Mouse (Mus musculus) skeletal muscle tissue, postnatal 0 days (tissue): ENCODE data around the gene Olfr1367. TPM values are rescaled to one million over a fixed set of nuclear protein-coding genes. Genes with fewer than 3 reads are reported as not detected.

Experiments used
- microRNA-seq, 2 experiments: library from miRNA; unstranded; fragments of <30 nt; microRNA quantifications; one replicate each; pipeline ENCODE4; 2016
- polyA plus RNA-seq: library from polyadenylated mRNA; unstranded; fragments of >200 nt; fragmentation: Nextera tagmentation; extraction: Ambion mirVana; gene quantifications from 2 replicates; pipeline ENCODE4 v1.2.1, GENCODE M21; 2015

Olfr1367 gene
- polyA plus RNA-seq = not detected in 2 replicates

DNA sequence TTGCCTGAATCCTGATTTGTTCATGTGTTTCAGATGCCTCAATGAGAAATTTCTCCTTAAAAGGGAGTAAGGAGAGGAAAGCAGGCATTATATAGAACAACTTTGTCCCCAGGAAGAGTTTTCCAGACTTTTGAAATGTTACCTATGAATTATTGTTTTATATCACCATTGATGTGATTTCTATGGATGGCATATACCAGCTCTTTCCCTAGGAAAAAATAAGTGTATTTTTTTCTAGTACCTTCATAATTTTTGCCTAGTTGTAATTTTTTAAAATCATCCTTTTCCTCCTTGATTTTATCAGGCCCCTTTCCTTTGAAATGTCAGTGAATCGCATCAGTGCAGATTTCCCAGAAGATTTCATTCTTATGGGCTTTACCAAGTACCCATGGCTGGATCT is at the start of gene Olfr1367:
Gene Olfr1367, plus strand, starts transcription at position 301 of the 400 bp plus-strand sequence.

DNA sequence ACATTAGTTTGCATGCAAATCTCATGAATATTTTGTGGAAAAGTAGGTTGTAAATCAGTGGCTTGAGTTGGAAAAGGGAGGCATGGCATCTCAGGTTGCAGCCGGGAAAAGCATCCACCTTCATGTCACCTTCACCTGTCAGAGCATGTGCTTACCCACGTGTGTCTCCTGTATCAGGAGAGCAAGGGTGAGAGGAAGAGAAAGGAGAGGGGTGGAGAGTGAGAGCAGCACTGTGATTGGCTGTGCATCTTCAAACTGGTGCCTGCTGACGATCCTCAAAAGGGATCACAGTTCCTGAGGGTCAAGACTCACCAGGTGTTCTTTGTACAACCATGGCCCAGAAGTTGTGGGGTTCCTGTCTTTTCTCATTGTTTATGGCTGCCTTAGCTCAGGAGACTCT is 34.8 kb upstream of the Olfr1367 start, which contains the start of gene Gpx6:
Gene Gpx6, plus strand, starts transcription at position 200 of the 400 bp plus-strand sequence.

DNA sequence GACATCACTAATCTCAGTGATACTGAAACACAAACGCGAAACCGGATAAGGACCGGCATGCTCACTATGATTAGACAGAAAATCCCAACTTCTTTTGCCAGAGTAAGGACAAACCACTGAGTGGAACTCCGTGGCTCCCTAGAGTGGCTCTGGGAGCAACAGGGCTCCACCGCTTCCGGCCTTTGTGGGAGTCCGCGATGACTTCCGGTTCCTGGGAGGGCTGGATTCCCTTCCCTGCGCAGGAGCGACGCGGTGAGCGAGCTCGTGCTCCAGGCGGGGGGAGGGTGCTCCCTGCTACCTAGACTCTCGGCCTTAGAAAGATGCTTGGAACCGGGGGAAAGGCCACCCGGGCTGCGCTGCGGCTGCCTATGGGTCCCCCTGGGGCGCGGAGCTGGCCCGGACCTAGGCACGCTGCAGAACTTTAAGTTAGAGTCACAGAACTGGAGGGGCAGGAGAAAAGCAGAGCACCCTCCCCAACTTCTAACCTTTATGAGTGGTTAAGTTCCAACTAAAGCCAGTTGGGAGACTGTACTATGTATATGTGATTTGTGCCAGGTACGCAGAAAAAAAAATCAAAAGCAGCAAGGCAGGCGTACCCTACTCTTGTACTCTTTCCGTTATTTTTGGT is 16.0 kb downstream of the Olfr1367 start, which contains the start of gene Zscan12:
Gene Zscan12, plus strand, starts transcription at position 200 of the 628 bp plus-strand sequence.

Small RNAs within 50 kb of the gene (microRNA-seq; reads per million reads assigned to microRNA genes)
- 0 to 0.42 reads per million in 2 experiments for gene Mir6942

Other genes with a start within 250 kb of the Olfr1367 start
- not detected in 2 replicates for gene Olfr1369-ps1, start 235.4 kb upstream of the Olfr1367 start, polyA plus RNA-seq
- gene Olfr263, start 217.3 kb upstream of the Olfr1367 start, polyA plus RNA-seq = not detected in 2 replicates
- not detected in 2 replicates for gene Olfr1368, start 201.0 kb upstream of the Olfr1367 start, polyA plus RNA-seq
- 39.2 and 41.1 TPM in 2 replicates for gene Trim27, start 167.5 kb upstream of the Olfr1367 start, polyA plus RNA-seq
- not detected in 2 replicates for gene Gpx5, start 54.2 kb upstream of the Olfr1367 start, polyA plus RNA-seq
- not detected in 2 replicates for gene Gpx6, start 34.8 kb upstream of the Olfr1367 start, polyA plus RNA-seq
- gene Zscan12, start 15.9 kb downstream of the Olfr1367 start, polyA plus RNA-seq = 6.2 and 6.6 TPM in 2 replicates
- gene Zkscan3, start 55.8 kb downstream of the Olfr1367 start, polyA plus RNA-seq = 28.7 and 32.5 TPM in 2 replicates
- gene Pgbd1, start 94.1 kb downstream of the Olfr1367 start, polyA plus RNA-seq = 0.68 and 0.95 TPM in 2 replicates
- gene Zscan26, start 106.8 kb downstream of the Olfr1367 start, polyA plus RNA-seq = 15.1 and 17.5 TPM in 2 replicates
- gene Nkapl, start 121.6 kb downstream of the Olfr1367 start, polyA plus RNA-seq = 1.4 and 1.7 TPM in 2 replicates
- gene Zkscan4, start 132.0 kb downstream of the Olfr1367 start, polyA plus RNA-seq = 1.5 and 2.0 TPM in 2 replicates
- gene Gm10065, start 132.5 kb downstream of the Olfr1367 start, polyA plus RNA-seq = not detected in 2 replicates
- 0.62 and 0.77 TPM in 2 replicates for gene AK157302, start 148.3 kb downstream of the Olfr1367 start, polyA plus RNA-seq
- gene Gm11273, start 154.5 kb downstream of the Olfr1367 start, polyA plus RNA-seq = 11.8 and 13.2 TPM in 2 replicates
- 2.4 TPM in 2 replicates for gene Zkscan8, start 184.2 kb downstream of the Olfr1367 start, polyA plus RNA-seq
- gene Olfr1366, start 195.9 kb downstream of the Olfr1367 start, polyA plus RNA-seq = 0.10 TPM in 1 of 2 replicates, not detected in the other
- not detected in 2 replicates for gene Olfr1535, start 213.0 kb downstream of the Olfr1367 start, polyA plus RNA-seq
- not detected in 2 replicates for gene Olfr1364, start 234.8 kb downstream of the Olfr1367 start, polyA plus RNA-seq